Mouse (Mus musculus) adrenal gland, adult 8-10 months (tissue): ENCODE data around the gene Hscb. TPM values are rescaled to one million over a fixed set of nuclear protein-coding genes. Genes with fewer than 3 reads are reported as not detected.

Experiments
- DNase-seq: peaks from one replicate; pipeline ENCODE4 v3.0.0; 2022
- total RNA-seq, 4 experiments: library from RNA; stranded (reverse); gene quantifications; 2 replicates each; pipeline ENCODE4 v1.2.4; 2022

Gene Hscb
- total RNA-seq, 4 experiments from 2014 or later: 12.5 to 22.0 (median 17.0) TPM

- no peak for DNase-seq
These were observed 8.4 kb downstream of the Hscb start for GRCm38 (mm10) chr5:110831036-110831720.

GRCm38 (mm10) chr5:110827576-110827975, 12.0 kb downstream of the Hscb start:
- DNase-seq: no peak

GRCm38 (mm10) chr5:110826781-110827495, 12.6 kb downstream of the Hscb start:
- no peak for DNase-seq

GRCm38 (mm10) chr5:110824421-110824820, 15.2 kb downstream of the Hscb start:
- DNase-seq: no peak

- peak; percentile 100 for DNase-seq
These were observed 29.8 kb downstream of the Hscb start, which contains the start of gene Ulk1 for GRCm38 (mm10) chr5:110809667-110810325. Ulk1 (minus strand) TSS chr5:110810097.

GRCm38 (mm10) chr5:110808821-110809666, 30.5 kb downstream of the Hscb start:
- no peak for DNase-seq

- DNase-seq: peak; percentile 85
These were observed 31.4 kb downstream of the Hscb start for GRCm38 (mm10) chr5:110808061-110808631.

- no peak for DNase-seq
These were observed 32.1 kb downstream of the Hscb start for GRCm38 (mm10) chr5:110807453-110807852.

- no peak for DNase-seq
These were observed 32.9 kb downstream of the Hscb start for GRCm38 (mm10) chr5:110806676-110807075.

- DNase-seq: no peak
These were observed 33.4 kb downstream of the Hscb start for GRCm38 (mm10) chr5:110806154-110806553.

- no peak for DNase-seq
These were observed 35.4 kb downstream of the Hscb start for GRCm38 (mm10) chr5:110804012-110804743.

GRCm38 (mm10) chr5:110802809-110803208, 36.8 kb downstream of the Hscb start:
- no peak for DNase-seq

- DNase-seq: no peak
These were observed 37.4 kb downstream of the Hscb start for GRCm38 (mm10) chr5:110802186-110802585.

GRCm38 (mm10) chr5:110801036-110801624, 38.4 kb downstream of the Hscb start:
- no peak for DNase-seq

GRCm38 (mm10) chr5:110797696-110798095, 41.9 kb downstream of the Hscb start:
- no peak for DNase-seq

- no peak for DNase-seq
These were observed 45.2 kb downstream of the Hscb start for GRCm38 (mm10) chr5:110794363-110794762.

- DNase-seq: no peak
These were observed 50.9 kb downstream of the Hscb start for GRCm38 (mm10) chr5:110788684-110789083.

GRCm38 (mm10) chr5:110786081-110786835, 53.3 kb downstream of the Hscb start:
- no peak for DNase-seq

- no peak for DNase-seq
These were observed 56.4 kb downstream of the Hscb start for GRCm38 (mm10) chr5:110783150-110783549.
